Mouse (Mus musculus): Measurements from ENCODE around the gene Usp53.
A peak's percentile ranks its signal among the peaks of the same experiment; 100 is the strongest.
"Not testable (repeated sequence)": the region's sequence is repeated elsewhere in the genome, so short reads cannot be mapped to it uniquely, and the experiment has no call there.

Gene Usp53

DNA sequence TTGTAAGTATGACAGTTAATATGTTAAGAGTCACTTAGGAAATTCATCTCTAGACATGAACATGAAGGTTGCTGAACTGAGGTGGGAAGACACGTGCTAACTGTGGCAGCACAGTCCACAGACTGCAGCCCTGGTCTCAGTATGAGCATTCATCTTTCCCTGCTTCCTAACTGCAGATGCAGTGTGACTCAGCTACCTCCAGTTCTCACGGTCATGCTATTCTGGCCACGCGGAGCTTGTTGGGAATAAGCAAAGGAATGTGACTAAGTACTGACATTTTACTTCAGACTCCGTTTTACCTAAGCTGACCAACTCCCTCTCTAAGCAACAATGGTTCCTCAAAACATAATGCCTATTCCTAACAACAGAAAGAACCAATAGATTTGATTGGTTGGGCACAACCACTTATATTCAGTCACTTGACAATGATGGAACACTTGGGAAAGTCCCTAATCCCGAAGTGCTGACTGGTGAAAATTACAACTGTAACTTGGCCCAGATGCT, 40.9 kb downstream of the Usp53 start:
- DNase-seq (ENCODE audit: low spot score) = no peak

DNA sequence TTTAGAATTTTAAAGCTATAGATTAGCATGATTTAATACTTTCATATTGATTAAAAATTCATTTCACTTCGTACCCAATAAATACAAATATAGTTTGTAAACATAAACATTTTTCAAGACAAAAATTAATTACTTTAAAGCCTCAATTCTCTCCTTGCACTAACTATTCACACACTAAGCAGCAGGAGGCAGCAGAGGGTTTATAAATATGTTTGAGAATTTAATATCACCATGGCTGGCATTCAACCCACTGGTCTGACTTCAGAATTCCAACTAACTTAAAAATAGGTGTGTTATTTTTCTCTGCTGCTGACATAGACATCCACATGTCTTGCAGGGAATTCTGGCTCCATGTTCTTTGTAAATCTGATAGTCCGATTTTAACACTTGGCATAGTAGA, 45.1 kb downstream of the Usp53 start:
- no peak for DNase-seq (ENCODE audit: low spot score)

GRCm38 (mm10) chr3:122937176-122937575, 47.1 kb downstream of the Usp53 start:
- DNase-seq (ENCODE audit: low spot score) = not testable (repeated sequence)

DNA sequence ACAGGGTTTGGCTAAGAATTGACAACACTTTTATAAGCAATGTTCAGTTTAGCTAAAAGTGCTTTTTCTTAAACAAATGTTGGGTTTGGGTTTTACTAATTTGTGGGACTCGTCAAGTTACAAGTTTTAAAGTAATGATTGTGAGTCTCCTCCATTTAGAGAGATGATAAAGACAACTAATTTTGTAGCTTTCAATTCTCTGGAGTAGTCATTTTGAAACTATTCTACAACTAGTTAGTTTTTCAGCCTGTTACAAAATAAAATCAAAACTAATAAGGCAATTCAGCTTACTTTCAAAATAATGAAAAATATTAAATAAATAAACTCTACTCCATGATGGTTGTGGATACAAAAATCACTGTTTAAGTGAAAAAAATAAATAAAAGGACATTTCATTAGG, 51.8 kb downstream of the Usp53 start:
- DNase-seq (ENCODE audit: low spot score) = no peak

- no peak for DNase-seq (ENCODE audit: low spot score)
Observed at GRCm38 (mm10) chr3:122929723-122930122, 54.6 kb downstream of the Usp53 start.

DNA sequence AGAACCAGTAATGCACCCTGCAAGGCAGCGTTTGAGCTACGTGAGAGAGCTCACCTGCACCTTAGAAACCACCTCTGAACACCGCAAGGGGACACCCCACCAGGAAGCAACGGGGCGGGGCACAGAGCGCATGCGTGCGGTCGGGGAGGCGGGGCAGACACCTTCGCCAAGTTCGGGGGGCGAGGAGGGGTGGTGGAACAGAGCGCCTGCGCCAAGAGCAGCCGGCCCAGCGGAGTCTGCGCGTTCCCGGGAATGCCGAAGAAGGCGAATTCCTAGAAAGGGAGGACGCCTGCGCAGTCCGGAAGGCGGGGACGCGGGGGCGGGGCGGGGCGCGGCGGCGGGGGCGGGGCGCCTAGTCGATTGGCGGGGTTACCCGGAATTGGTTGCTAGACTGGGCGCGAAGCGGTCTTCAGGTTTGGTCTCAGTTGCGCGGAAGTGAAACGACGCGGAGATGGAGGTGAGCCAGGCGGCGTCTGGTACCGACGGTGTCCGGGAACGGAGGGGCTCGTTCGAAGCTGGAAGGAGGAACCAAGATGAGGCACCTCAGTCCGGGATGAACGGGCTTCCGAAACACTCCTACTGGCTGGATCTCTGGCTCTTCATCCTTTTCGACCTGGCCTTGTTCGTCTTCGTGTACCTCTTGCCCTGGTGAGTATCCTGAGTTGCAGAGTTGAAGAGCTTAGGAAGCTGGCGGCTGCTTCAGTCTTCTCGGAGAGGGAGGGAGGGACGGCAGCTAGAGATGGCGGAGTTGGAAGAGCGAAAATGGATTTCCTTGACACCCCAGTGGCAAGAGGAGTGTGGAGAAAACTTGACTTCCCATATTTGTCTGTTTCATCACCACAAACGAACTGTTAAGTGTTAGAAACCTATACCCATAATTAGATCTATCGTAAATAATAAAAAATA, 60.0 kb downstream of the Usp53 start, which contains the start of gene 1810037I17Rik:
1810037I17Rik (plus strand) TSS at position 195 of the 906 bp plus-strand sequence.
- peak; percentile 98 for DNase-seq (ENCODE audit: low spot score)

GRCm38 (mm10) chr3:122923147-122923546, 61.2 kb downstream of the Usp53 start:
- DNase-seq (ENCODE audit: low spot score) = no peak

- DNase-seq (ENCODE audit: low spot score) = no peak
Observed at GRCm38 (mm10) chr3:122921676-122922527, 62.4 kb downstream of the Usp53 start.

- peak; percentile 54 for DNase-seq (ENCODE audit: low spot score)
Observed at GRCm38 (mm10) chr3:122920572-122921435, 63.5 kb downstream of the Usp53 start.

DNA sequence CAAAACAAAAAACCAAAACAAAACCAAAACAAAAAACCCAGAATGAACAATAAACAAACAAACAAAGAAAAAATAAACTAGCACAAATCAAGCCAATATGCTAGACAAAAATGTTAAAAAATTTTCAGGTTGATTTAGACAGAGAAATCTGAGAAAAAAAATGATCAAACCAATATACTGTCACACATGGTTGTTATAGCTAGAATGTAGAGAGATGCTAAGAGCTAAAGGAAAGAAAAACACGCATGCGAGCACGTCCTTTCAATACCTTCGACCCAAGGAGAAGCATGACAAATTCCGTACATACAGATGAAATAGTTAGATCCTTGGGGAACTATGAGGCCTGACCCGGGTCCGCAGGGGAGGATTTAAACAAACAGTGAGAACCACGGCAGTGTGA, 65.0 kb downstream of the Usp53 start, which contains the start of gene Gm10959:
Gm10959 (minus strand) TSS at position 101 of the 400 bp plus-strand sequence.
- no peak for DNase-seq (ENCODE audit: low spot score)

- no peak for DNase-seq (ENCODE audit: low spot score)
Observed at GRCm38 (mm10) chr3:122918672-122919071, 65.6 kb downstream of the Usp53 start.

DNA sequence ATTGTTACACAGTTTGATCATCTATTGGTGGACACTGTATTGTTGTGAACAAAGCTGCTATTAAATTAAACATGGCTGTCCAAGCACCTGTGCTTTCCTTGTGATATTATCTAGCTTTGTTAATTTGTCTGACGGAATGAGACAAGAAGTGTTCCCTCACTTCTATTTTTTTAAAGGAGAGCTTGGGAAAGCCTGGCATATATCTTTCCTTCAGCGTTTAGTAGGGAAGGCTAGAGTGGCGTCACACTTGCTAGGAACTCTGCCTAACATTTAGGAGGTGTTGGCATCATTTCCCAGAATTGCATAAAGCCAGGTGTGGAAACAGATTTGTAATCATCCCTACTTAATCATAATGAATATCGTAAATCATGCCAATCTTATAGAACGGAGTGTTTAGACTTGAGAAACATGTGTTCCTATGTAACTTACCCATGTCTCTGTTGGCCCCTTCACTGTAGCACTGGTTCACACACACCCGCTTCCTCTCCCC, 68.1 kb downstream of the Usp53 start:
- DNase-seq (ENCODE audit: low spot score) = no peak

- DNase-seq (ENCODE audit: low spot score) = no peak
Observed at GRCm38 (mm10) chr3:122915493-122915892, 68.8 kb downstream of the Usp53 start.

GRCm38 (mm10) chr3:122907841-122908240, 76.5 kb downstream of the Usp53 start:
- no peak for DNase-seq (ENCODE audit: low spot score)

DNA sequence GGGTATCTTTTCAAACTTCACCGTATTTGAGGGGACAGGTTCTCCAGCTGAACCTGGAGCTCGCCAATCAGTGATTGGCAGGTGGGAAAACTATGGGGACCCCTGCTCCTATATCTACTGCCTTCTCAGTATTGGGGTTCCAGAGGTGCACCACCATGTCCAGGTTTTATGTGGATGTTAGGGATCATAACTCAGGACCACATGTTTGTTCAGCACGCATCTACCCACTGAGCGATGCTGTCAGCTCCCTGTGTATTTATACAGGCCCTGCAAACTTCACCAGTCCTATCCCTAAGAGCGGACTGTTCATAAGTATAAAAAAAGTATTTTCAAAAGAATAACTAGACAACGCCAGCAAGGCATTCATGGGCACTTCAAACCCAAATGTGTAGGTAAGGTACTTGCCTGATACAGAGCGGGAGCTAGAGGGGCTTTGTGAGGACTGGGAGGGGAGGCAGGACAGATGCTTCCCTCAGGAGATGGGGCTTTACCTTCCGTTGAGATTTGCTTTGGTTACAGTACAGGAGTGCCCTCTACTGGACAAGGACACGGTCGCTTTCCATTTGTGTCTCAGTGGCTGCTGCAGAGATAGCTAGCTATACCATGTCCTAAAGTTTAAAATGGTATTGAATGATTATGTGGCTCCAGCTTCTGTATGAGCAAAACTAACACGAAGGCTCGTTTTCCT, 80.4 kb downstream of the Usp53 start:
- DNase-seq (ENCODE audit: low spot score) = peak; percentile 24

DNA sequence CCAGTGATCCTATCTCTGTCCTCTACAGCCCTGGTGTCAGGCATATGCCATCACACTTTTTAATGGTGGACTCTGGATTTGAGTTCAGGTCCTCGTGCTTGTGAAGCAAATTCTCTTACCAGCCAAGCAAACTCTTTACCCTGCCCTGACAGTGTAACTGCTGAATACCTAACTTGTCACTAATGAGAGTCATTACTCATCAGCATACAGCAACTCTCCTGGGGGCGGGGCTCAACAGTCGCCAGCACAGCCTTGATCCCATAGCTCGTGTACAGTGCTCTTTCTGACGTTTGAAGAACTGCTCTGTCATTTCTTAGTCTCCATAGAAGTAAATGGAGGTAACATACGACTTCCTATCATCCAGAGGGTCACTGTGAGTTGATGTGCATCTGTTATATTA, 86.1 kb downstream of the Usp53 start:
- no peak for DNase-seq (ENCODE audit: low spot score)

DNA sequence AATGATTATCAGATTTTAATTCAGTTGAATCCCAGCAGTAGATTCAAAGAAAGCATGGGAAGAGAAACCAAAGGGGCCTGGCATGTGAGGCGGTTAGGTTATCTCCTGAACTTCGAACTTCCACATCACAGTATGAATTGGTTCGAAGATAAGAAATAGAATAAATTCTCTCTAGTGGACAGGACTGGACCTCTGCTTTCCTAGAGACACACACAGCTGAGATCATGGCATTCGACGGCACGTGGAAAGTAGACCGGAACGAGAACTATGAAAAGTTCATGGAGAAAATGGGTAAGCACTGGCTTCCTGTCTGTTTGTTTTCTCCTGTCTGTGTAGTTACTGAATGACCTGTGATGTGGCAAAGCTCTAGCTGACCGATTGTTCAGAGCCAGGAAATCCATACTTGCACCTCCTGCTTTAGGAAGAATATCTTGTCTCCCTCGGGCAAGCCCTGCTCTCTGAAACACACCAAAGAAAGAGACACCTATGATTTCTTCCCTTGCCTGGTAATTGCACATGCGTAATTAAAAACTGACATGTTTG, 89.0 kb downstream of the Usp53 start:
- no peak for DNase-seq (ENCODE audit: low spot score)

GRCm38 (mm10) chr3:122894772-122895171, 89.5 kb downstream of the Usp53 start, which contains the start of gene Fabp2:
Gene Fabp2, plus strand, starts transcription at chr3:122895072.
- DNase-seq (ENCODE audit: low spot score) = no peak

DNA sequence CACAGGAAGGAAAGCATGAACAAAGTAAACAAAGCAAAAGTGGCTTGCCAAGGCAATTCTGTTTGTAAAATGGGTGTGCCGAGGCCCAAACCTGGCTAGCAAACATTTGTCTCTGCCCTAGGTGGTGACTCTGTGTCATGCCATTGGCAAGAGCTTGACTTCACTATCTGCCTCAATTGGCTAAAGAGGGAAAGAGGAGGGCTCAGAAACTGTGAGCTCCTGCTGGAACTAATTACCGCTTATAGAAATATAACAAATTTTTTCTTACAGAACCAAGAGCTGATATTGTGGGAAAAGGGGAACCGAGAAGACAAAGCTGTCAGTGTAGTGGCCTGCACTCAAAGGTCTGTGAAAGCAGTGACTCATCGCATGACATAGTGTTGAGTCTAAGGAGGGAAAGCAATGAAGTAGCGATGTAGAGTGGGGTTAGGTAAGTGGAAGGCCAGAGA, 95.9 kb downstream of the Usp53 start:
- DNase-seq (ENCODE audit: low spot score) = no peak
